Mouse (Mus musculus) MEL (cell line): ENCODE results near the gene Ccz1. TPM values are rescaled to one million over a fixed set of nuclear protein-coding genes. Genes with fewer than 3 reads are reported as not detected.

Source experiments
- DNase-seq: peaks from one replicate; pipeline ENCODE4 v3.0.0; 2011; ENCODE audit warnings: low read depth, low spot score
- H3K27ac ChIP-seq: 2 replicates; pipeline ENCODE4 v1.5.1; 2012; ENCODE audit warnings: low read depth, mild to moderate bottlenecking, control low read depth, low read length, moderate library complexity; ENCODE audit not compliant: control insufficient read depth
- H3K27me3 ChIP-seq, 2 experiments: fragments of 150-350 bp in 1 of 2; sonication (generic) in 1 of 2; 2 replicates each; pipeline ENCODE4 v1.6.1; 2012; ENCODE audit warnings: low read length in 2 of 2, mild to moderate bottlenecking in 2 of 2, improper control_type of control experiment in 1 of 2, moderate library complexity in 1 of 2; ENCODE audit not compliant: insufficient read depth in 2 of 2, control insufficient read depth in 1 of 2
- H3K36me3 ChIP-seq, 2 experiments: 2 replicates each; pipeline ENCODE4 v1.6.1; 2012 to 2014; ENCODE audit warnings: low read length in 2 of 2, improper control_type of control experiment in 1 of 2, inconsistent platforms in 1 of 2, mild to moderate bottlenecking in 1 of 2; ENCODE audit not compliant: insufficient read depth in 2 of 2, control insufficient read depth in 1 of 2
- H3K4me1 ChIP-seq, 2 experiments: fragments of 150-350 bp in 1 of 2; sonication (generic) in 1 of 2; 2 replicates each; pipeline ENCODE4 v1.6.1; 2012; ENCODE audit warnings: low read length in 2 of 2, improper control_type of control experiment in 1 of 2, mild to moderate bottlenecking in 1 of 2; ENCODE audit not compliant: insufficient read depth in 2 of 2, control insufficient read depth in 1 of 2
- H3K4me3 ChIP-seq, 2 experiments: fragments of 150-350 bp in 1 of 2; sonication (generic) in 1 of 2; 2 replicates each; pipeline ENCODE4 v1.5.1; 2012; ENCODE audit warnings: low read depth in 2 of 2, low read length in 2 of 2, mild to moderate bottlenecking in 2 of 2, moderate library complexity in 2 of 2, control low read depth in 1 of 2, improper control_type of control experiment in 1 of 2; ENCODE audit not compliant: control insufficient read depth in 1 of 2, insufficient read depth in 1 of 2
- H3K79me2 ChIP-seq: 2 replicates; pipeline ENCODE4 v1.6.1; 2012; ENCODE audit warnings: mild to moderate bottlenecking, low read length, moderate library complexity; ENCODE audit not compliant: control insufficient read depth, poor library complexity, insufficient read depth
- H3K9ac ChIP-seq: 2 replicates; pipeline ENCODE4 v1.6.1; 2012; ENCODE audit warnings: low read depth, mild to moderate bottlenecking, control low read depth, low read length, moderate library complexity; ENCODE audit not compliant: control insufficient read depth, poor library complexity, severe bottlenecking
- H3K9me3 ChIP-seq: fragments of 150-350 bp; sonication (generic); replicated peaks from 2 replicates; pipeline ENCODE4 v1.6.1; 2012; ENCODE audit warnings: mild to moderate bottlenecking, low read length, improper control_type of control experiment, moderate library complexity; ENCODE audit not compliant: insufficient read depth
- BHLHE40 ChIP-seq: IDR thresholded peaks from 2 replicates; pipeline ENCODE4 v1.6.1; 2012; ENCODE audit warnings: low read depth, mild to moderate bottlenecking, inconsistent platforms, low read length, improper control_type of control experiment, borderline replicate concordance
- CHD2 ChIP-seq: IDR thresholded peaks from 2 replicates; pipeline ENCODE4 v1.6.1; 2011; ENCODE audit warnings: low read length, improper control_type of control experiment
- CTCF ChIP-seq, 3 experiments: IDR thresholded peaks in 2 of 3; conservative IDR thresholded peaks in 1 of 3; 2 replicates each; pipeline ENCODE4 v1.5.1; 2011 to 2012; ENCODE audit warnings: low read length in 3 of 3, low read depth in 2 of 3, mild to moderate bottlenecking in 2 of 3, improper control_type of control experiment in 1 of 3, inconsistent platforms in 1 of 3, mixed read lengths in 1 of 3, moderate library complexity in 1 of 3; ENCODE audit not compliant: control insufficient read depth in 1 of 3, insufficient read depth in 1 of 3, poor library complexity in 1 of 3, severe bottlenecking in 1 of 3
- E2F4 ChIP-seq: IDR thresholded peaks from 2 replicates; pipeline ENCODE4 v1.6.1; 2011; ENCODE audit warnings: low read depth, low read length, improper control_type of control experiment, borderline replicate concordance
- ELF1 ChIP-seq: IDR thresholded peaks from 2 replicates; pipeline ENCODE4 v1.6.1; 2014; ENCODE audit warnings: low read depth, mild to moderate bottlenecking, inconsistent platforms, low read length, improper control_type of control experiment, moderate library complexity
- EP300 ChIP-seq, 2 experiments: IDR thresholded peaks; 2 replicates each; pipeline ENCODE4 v1.6.1; 2011; ENCODE audit warnings: improper control_type of control experiment in 2 of 2, low read length in 2 of 2, low read depth in 1 of 2, mild to moderate bottlenecking in 1 of 2
- ETS1 ChIP-seq: IDR thresholded peaks from 2 replicates; pipeline ENCODE4 v1.6.1; 2012; ENCODE audit warnings: low read depth, mild to moderate bottlenecking, inconsistent platforms, low read length, improper control_type of control experiment, moderate library complexity
- GABPA ChIP-seq: IDR thresholded peaks from 2 replicates; pipeline ENCODE4 v1.6.1; 2012; ENCODE audit warnings: low read depth, mild to moderate bottlenecking, inconsistent platforms, low read length, improper control_type of control experiment, moderate library complexity
- GATA1 ChIP-seq: IDR thresholded peaks from 2 replicates; pipeline ENCODE4 v1.6.1; 2011; ENCODE audit warnings: low read depth, low read length, improper control_type of control experiment
- JUND ChIP-seq: IDR thresholded peaks from 2 replicates; pipeline ENCODE4 v1.6.1; 2011; ENCODE audit warnings: low read depth, mild to moderate bottlenecking, improper control_type of control experiment, low read length
- MAFK ChIP-seq: IDR thresholded peaks from 2 replicates; pipeline ENCODE4 v1.6.1; 2011; ENCODE audit warnings: low read depth, mild to moderate bottlenecking, low read length, improper control_type of control experiment, borderline replicate concordance
- MAX ChIP-seq: IDR thresholded peaks from 2 replicates; pipeline ENCODE4 v1.6.1; 2011; ENCODE audit warnings: low read length, improper control_type of control experiment
- MEF2A ChIP-seq: IDR thresholded peaks from 2 replicates; pipeline ENCODE4 v1.6.1; 2014; ENCODE audit warnings: low read depth, mild to moderate bottlenecking, inconsistent platforms, low read length, improper control_type of control experiment; ENCODE audit not compliant: poor library complexity, insufficient replicate concordance, severe bottlenecking; ENCODE audit errors: extremely low read depth
- MYB ChIP-seq: IDR thresholded peaks from 2 replicates; pipeline ENCODE4 v1.6.1; 2011; ENCODE audit warnings: mild to moderate bottlenecking, low read depth, low read length, improper control_type of control experiment
- MYC ChIP-seq: IDR thresholded peaks from 2 replicates; pipeline ENCODE4 v1.6.1; 2011; ENCODE audit warnings: low read depth, mild to moderate bottlenecking, low read length, improper control_type of control experiment, moderate library complexity
- NELFE ChIP-seq: IDR thresholded peaks from 2 replicates; pipeline ENCODE4 v1.6.1; 2011; ENCODE audit warnings: low read depth, low read length, improper control_type of control experiment
- NRF1 ChIP-seq: IDR thresholded peaks from 2 replicates; pipeline ENCODE4 v1.6.1; 2014; ENCODE audit warnings: low read depth, mild to moderate bottlenecking, inconsistent platforms, low read length, improper control_type of control experiment, moderate library complexity; ENCODE audit not compliant: poor library complexity, insufficient read depth, severe bottlenecking
- POLR2A ChIP-seq, 2 experiments: IDR thresholded peaks; 2 replicates each; pipeline ENCODE4 v1.6.1; 2011 to 2012; ENCODE audit warnings: low read length in 2 of 2, mild to moderate bottlenecking in 2 of 2, control low read depth in 1 of 2, improper control_type of control experiment in 1 of 2, low read depth in 1 of 2, moderate library complexity in 1 of 2; ENCODE audit not compliant: control insufficient read depth in 1 of 2, insufficient read depth in 1 of 2, poor library complexity in 1 of 2
- POLR2AphosphoS5 ChIP-seq: IDR thresholded peaks from 2 replicates; pipeline ENCODE4 v1.6.1; 2012; ENCODE audit warnings: low read depth, borderline replicate concordance, mild to moderate bottlenecking, inconsistent platforms, low read length, moderate library complexity, mixed read lengths
- RAD21 ChIP-seq: IDR thresholded peaks from 2 replicates; pipeline ENCODE4 v1.6.1; 2011; ENCODE audit warnings: mild to moderate bottlenecking, low read depth, low read length, improper control_type of control experiment
- SIN3A ChIP-seq: IDR thresholded peaks from 2 replicates; pipeline ENCODE4 v1.6.1; 2012; ENCODE audit warnings: low read length, improper control_type of control experiment, inconsistent platforms
- SMC3 ChIP-seq: IDR thresholded peaks from 2 replicates; pipeline ENCODE4 v1.6.1; 2011; ENCODE audit warnings: low read depth, low read length, improper control_type of control experiment
- TBP ChIP-seq: IDR thresholded peaks from 2 replicates; pipeline ENCODE4 v1.8.0; 2011; ENCODE audit warnings: low read depth, low read length, improper control_type of control experiment
- TCF12 ChIP-seq: IDR thresholded peaks from 2 replicates; pipeline ENCODE4 v1.6.1; 2014; ENCODE audit warnings: low read depth, mild to moderate bottlenecking, inconsistent platforms, low read length, improper control_type of control experiment, moderate library complexity
- UBTF ChIP-seq: IDR thresholded peaks from 2 replicates; pipeline ENCODE4 v1.6.1; 2012; ENCODE audit warnings: low read depth, mild to moderate bottlenecking, inconsistent platforms, low read length, improper control_type of control experiment, moderate library complexity, borderline replicate concordance; ENCODE audit not compliant: insufficient read depth
- USF1 ChIP-seq: IDR thresholded peaks from 2 replicates; pipeline ENCODE4 v1.6.1; 2014; ENCODE audit warnings: low read depth, mild to moderate bottlenecking, inconsistent platforms, low read length, improper control_type of control experiment, moderate library complexity
- ZC3H11A ChIP-seq: IDR thresholded peaks from 2 replicates; pipeline ENCODE4 v1.6.1; 2012; ENCODE audit warnings: low read depth, mild to moderate bottlenecking, inconsistent platforms, low read length, improper control_type of control experiment
- ZKSCAN1 ChIP-seq: IDR thresholded peaks from 2 replicates; pipeline ENCODE4 v1.6.1; 2012; ENCODE audit warnings: low read depth, mild to moderate bottlenecking, inconsistent platforms, low read length, improper control_type of control experiment, moderate library complexity
- ZMIZ1 ChIP-seq: IDR thresholded peaks from 2 replicates; pipeline ENCODE4 v1.6.1; 2012; ENCODE audit warnings: low read depth, mild to moderate bottlenecking, inconsistent platforms, low read length, improper control_type of control experiment, moderate library complexity
- ZNF384 ChIP-seq: IDR thresholded peaks from 2 replicates; pipeline ENCODE4 v1.6.1; 2012; ENCODE audit warnings: low read depth, mild to moderate bottlenecking, inconsistent platforms, low read length, improper control_type of control experiment
- polyA plus RNA-seq, 2 experiments: library from polyadenylated mRNA; stranded (reverse) in 1 of 2; unstranded in 1 of 2; fragments of >175 nt in 1 of 2; fragments of >200 nt in 1 of 2; gene quantifications; 2 replicates each; pipeline versions ENCODE4 v1.2.1 to v1.2.4; 2012; ENCODE audit warnings: low replicate concordance in 2 of 2, low read depth in 1 of 2; ENCODE audit not compliant: insufficient read length in 2 of 2, insufficient read depth in 1 of 2, missing spikeins in 1 of 2
- total RNA-seq: library from RNA; depleted of rRNA; stranded (reverse); fragments of 300-350 nt; gene quantifications from 2 replicates; pipeline ENCODE4 v1.2.3, GENCODE M21; 2012

Gene Ccz1
- total and polyA plus RNA-seq, 3 experiments = 56.0 to 166 (median 58.0) TPM

DNA sequence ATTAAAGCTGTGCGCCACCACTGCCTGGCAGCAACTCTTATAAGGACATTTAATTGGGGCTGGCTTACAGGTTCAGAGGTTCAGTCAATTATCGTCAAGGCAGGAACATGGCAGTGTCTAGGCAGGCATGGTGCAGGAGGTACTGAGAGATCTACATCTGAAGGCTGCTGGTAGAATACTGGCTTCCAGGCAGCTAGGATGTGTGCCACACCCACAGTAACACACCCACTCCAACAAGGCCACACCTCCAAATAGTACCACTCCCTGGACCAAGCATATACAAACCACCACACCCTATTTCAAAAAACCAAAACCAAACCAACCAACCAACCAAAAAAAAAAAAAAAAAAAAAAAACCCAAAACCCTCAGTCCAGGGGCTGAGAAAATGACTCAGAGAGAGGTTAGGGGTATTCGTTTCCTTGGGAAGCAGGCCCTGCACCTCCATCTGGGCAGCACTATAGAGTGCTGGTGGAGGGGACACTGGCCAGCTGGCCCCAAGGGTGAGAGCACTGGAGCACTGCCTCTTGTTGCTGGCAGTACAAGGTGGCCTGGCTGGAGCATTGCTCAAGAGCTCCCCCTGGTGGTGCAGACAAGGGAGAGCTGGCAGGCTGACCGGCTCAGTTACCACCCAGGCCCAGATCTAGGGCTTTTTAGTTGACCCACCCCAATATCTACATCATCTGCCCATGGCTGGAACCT is 39.6 kb downstream of the Ccz1 start:
- TF ChIP-seq ZNF384 (peak; percentile 85), E2F4 (no peak), JUND (no peak), CTCF (IDR thresholded peaks at IDR 0.05 in 2 of 3, conservative IDR thresholded peaks at IDR 0.05 in 1 of 3; ENCODE audit: control insufficient read depth in 1 of 3, insufficient read depth in 1 of 3, low read depth in 2 of 3, low read length in 3 of 3, poor library complexity in 1 of 3, severe bottlenecking in 1 of 3) (peak; percentile 84 to 95 (median 94)), MAX (no peak), MEF2A (no peak), CHD2 (no peak), SIN3A (no peak), ZC3H11A (peak; percentile 63), ELF1 (no peak), POLR2AphosphoS5 (no peak), RAD21 (peak; percentile 72), ZKSCAN1 (no peak), TBP (no peak), MYB (no peak), SMC3 (peak; percentile 82), NELFE (no peak), ZMIZ1 (no peak), TCF12 (no peak)
- H3K27me3 ChIP-seq = no peaks in the 10 kb centered on the region
- H3K27ac ChIP-seq = no peak overlapping the region
- no peak overlapping the region for H3K4me3 ChIP-seq
- no peak overlapping the region for H3K9ac ChIP-seq
- no peaks in the 10 kb centered on the region for H3K79me2 ChIP-seq
- peaks cover 0 to 12% of the 10 kb centered on the region in 2 experiments; a peak in 2 of 4 replicates for H3K36me3 ChIP-seq
- peak; percentile 87 for DNase-seq
- peaks cover 9 to 40% of the 10 kb centered on the region in 2 experiments for H3K4me1 ChIP-seq
- no peaks in the 10 kb centered on the region for H3K9me3 ChIP-seq

DNA sequence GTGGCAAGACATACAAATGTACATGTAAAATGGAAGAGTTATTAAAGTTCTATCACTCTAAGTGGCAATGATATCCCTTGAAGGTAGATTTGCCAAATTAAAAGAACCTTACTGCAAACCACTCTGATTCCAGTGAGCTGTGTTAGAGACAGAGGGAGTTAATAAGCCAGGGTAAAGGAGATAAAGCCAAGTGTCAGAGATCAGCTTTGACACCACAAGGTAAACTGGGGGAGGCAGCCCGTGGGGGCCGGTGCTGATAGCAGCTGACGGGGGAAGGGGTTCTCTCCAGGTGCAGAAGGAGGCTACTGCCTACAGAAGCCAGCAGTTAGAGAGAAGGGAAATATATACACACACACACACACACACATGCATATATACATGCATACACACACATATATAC is 42.0 kb downstream of the Ccz1 start:
- peak overlapping the region; percentile 46 for H3K9ac ChIP-seq

More for the DNA sequence above, 42.0 kb downstream of the Ccz1 start:
- peak; percentile 53 for DNase-seq
- no peaks in the 10 kb centered on the region for H3K79me2 ChIP-seq
- peaks cover 0 to 12% of the 10 kb centered on the region in 2 experiments; a peak in 2 of 4 replicates for H3K36me3 ChIP-seq
- peak overlapping the region; percentile 68 for H3K27ac ChIP-seq
- H3K4me1 ChIP-seq = peaks cover 9 to 40% of the 10 kb centered on the region in 2 experiments
- peak overlapping the region; percentile 50 to 52 for H3K4me3 ChIP-seq
- TF ChIP-seq SIN3A = 0 out of 2 replicates have a peak, but pooled peaks have one; percentile 8
- no peak for TF ChIP-seq MAFK
- no peak for TF ChIP-seq GABPA
- no peak for TF ChIP-seq ZKSCAN1
- no peak for TF ChIP-seq MEF2A
- TF ChIP-seq TBP = 0 out of 2 replicates have a peak, but pooled peaks have one; percentile 2
- no peak for TF ChIP-seq USF1
- peak; percentile 58 for TF ChIP-seq GATA1
- no peak for TF ChIP-seq UBTF
- no peak for TF ChIP-seq ETS1
- peak; percentile 52; the same call in 1 of the 2 replicates for TF ChIP-seq TCF12
- peak in 1 of 2 experiments; percentile 30; a peak in 1 of 4 replicates for TF ChIP-seq EP300 (IDR thresholded peaks at IDR 0.05; ENCODE audit: low read depth in 1 of 2, low read length in 2 of 2)
- TF ChIP-seq POLR2A (IDR thresholded peaks at IDR 0.05; ENCODE audit: control insufficient read depth in 1 of 2, insufficient read depth in 1 of 2, low read depth in 1 of 2, low read length in 2 of 2, poor library complexity in 1 of 2) = no peak
- 0 out of 2 replicates have a peak, but pooled peaks have one; percentile 2 for TF ChIP-seq MYC
- TF ChIP-seq RAD21 = no peak
- TF ChIP-seq NELFE = 0 out of 2 replicates have a peak, but pooled peaks have one; percentile 17
- TF ChIP-seq BHLHE40 = no peak
- TF ChIP-seq NRF1 = no peak
- no peak for TF ChIP-seq ZNF384
- TF ChIP-seq, all 39 proteins: peak for 7
- Histone ChIP-seq H3K9me3 (no peaks in the 10 kb centered on the region), H3K27me3 (no peaks in the 10 kb centered on the region)
